Mouse (Mus musculus) small intestine, adult 2 months (tissue): ENCODE results near the gene Agtr1a.

ENCODE experiments used
- CTCF ChIP-seq: fragments of 200-500 bp; IDR thresholded peaks from 2 replicates; pipeline ENCODE4 v1.5.1; 2012; ENCODE audit warnings: low read depth, mild to moderate bottlenecking, control low read depth, inconsistent platforms, low read length, moderate library complexity, mixed read lengths; ENCODE audit not compliant: insufficient replicate concordance, insufficient read length; ENCODE audit errors: extremely low read depth
- POLR2A ChIP-seq: fragments of 200-500 bp; IDR thresholded peaks from 2 replicates; pipeline ENCODE4 v1.6.1; 2012; ENCODE audit warnings: low read depth, mild to moderate bottlenecking, control low read depth, inconsistent platforms, low read length, moderate library complexity

GRCm38 (mm10) chr13:30398852-30399251 is 62.6 kb downstream of the Agtr1a start:
- no peak for TF ChIP-seq CTCF
- no peak for TF ChIP-seq POLR2A
